ENCODE assay signal across 9 mouse cellular contexts in genomic region chr3:89339416-89339815, GRCm38 (mm10). TPM values are rescaled to one million over a fixed set of nuclear protein-coding genes. Genes with fewer than 3 reads are reported as not detected.
DNase-seq lines count a peak whose midpoint lies in the region; ATAC-seq and TF ChIP-seq lines count a peak whose summit lies in the region.
"Had no signal": no experiment of that assay in that cellular context is flagged by ENCODE, and none has a peak within 500 bp of the region (broad histone marks: within the 10 kb centered on the region; RNA-seq: fewer than 3 reads in every experiment).

No protein-coding gene starts in this region.

- H3K27ac ChIP-seq in CH12.LX (ENCODE audit: insufficient read depth, low read depth), result no peak overlapping the region

- peak; percentile 31; the same call in 1 of the 2 replicates for ATAC-seq in frontal cortex, adult (ENCODE audit: low TSS enrichment)

- peaks cover 5 to 52% of the 10 kb centered on the region in 2 experiments for H3K36me3 ChIP-seq in CH12.LX (replicated peaks in 1 of 2; ENCODE audit: control insufficient read depth in 1 of 2, insufficient read depth in 1 of 2, low read length in 1 of 2)
- no peaks in the 10 kb centered on the region for H3K36me3 ChIP-seq in splenic B cell, adult 2 months (ENCODE audit: control insufficient read depth, insufficient read depth, low read length, poor library complexity, severe bottlenecking)

- peaks cover 9 to 20% of the 10 kb centered on the region in 2 experiments for H3K4me1 ChIP-seq in CH12.LX (ENCODE audit: control insufficient read depth in 1 of 2, insufficient read depth in 2 of 2)

- TF ChIP-seq RAD21 in CH12.LX (IDR thresholded peaks at IDR 0.05; ENCODE audit: low read depth, low read length), result peak; percentile 69

- no peak for DNase-seq in frontal cortex, postnatal 25 days (ENCODE audit: low spot score in 2 of 2)
- peak; percentile 63 for DNase-seq in CH12.LX (ENCODE audit: extremely low read depth)
- peak; percentile 66 to 74 for DNase-seq in cerebellum, postnatal 25 days
- DNase-seq in heart, postnatal 14 days, result peak; percentile 64 to 82
- peak; percentile 80 to 81 for DNase-seq in layer of hippocampus, postnatal 10 days (ENCODE audit: low spot score in 2 of 2)
- peak; percentile 85 for DNase-seq in lung, postnatal 36 days
- DNase-seq in splenic B cell, adult 2 months (ENCODE audit: low read depth, low spot score), result peak; percentile 75

- in situ Hi-C loops in CH12.LX (cut with MboI; ENCODE audit: low pct_ligation_motif_present, low pct_unique_long_range_greater_than_20kb, low sequenced_read_pairs), result loop anchor here (25.0 kb wide), 2 partner anchors 348 to 423 kb away; partner anchors contain the start of genes Chrnb2 and Ube2q1

- TF ChIP-seq POLR2A in CH12.LX (IDR thresholded peaks at IDR 0.05; ENCODE audit: low read depth, low read length), result no peak

- H3K79me2 ChIP-seq in CH12.LX (replicated peaks; ENCODE audit: control insufficient read depth, extremely low read depth, insufficient read depth, poor library complexity, severe bottlenecking), result no peaks in the 10 kb centered on the region

- H3K9me3 ChIP-seq in CH12.LX (replicated peaks; ENCODE audit: low read length), result no peaks in the 10 kb centered on the region

- no peak overlapping the region for H3K9ac ChIP-seq in CH12.LX (ENCODE audit: insufficient read depth, low read depth)

- TF ChIP-seq EP300 in CH12.LX (IDR thresholded peaks at IDR 0.05; ENCODE audit: low read length), result no peak

- no peak overlapping the region for H3K4me2 ChIP-seq in CH12.LX (ENCODE audit: insufficient read depth, low read depth, poor library complexity, severe bottlenecking)

- H3K4me3 ChIP-seq in CH12.LX (replicated peaks in 1 of 3; ENCODE audit: low read depth in 2 of 3, low read length in 2 of 3, poor library complexity in 1 of 3), result no peak overlapping the region
- H3K4me3 ChIP-seq: myocyte had no signal

- H3K27me3 ChIP-seq in CH12.LX (replicated peaks), result peaks cover 19% of the 10 kb centered on the region
- no peaks in the 10 kb centered on the region for H3K27me3 ChIP-seq in splenic B cell, adult 2 months (ENCODE audit: control insufficient read depth, insufficient read depth, low read length, poor library complexity, severe bottlenecking)

- intact Hi-C loops in heart, postnatal 14 days (cut with DNase I), result loop anchor here (5.0 kb wide), 1 partner anchor 148 kb away; no protein-coding TSS in a partner anchor

- dilution Hi-C loops in CH12.LX (cut with MboI; ENCODE audit: extremely low pct_ligation_motif_present, extremely low pct_unique_long_range_greater_than_20kb, low sequenced_read_pairs), result no loop called here

- TF ChIP-seq CTCF in CH12.LX (conservative IDR thresholded peaks at IDR 0.05 in 1 of 2, IDR thresholded peaks at IDR 0.05 in 1 of 2; ENCODE audit: low read depth in 2 of 2, low read length in 2 of 2), result peak; percentile 91 to 100

TF ChIP-seq in CH12.LX, 34 proteins besides CTCF, POLR2A, EP300 and RAD21:
- TF ChIP-seq IRF4 (IDR thresholded peaks at IDR 0.05; ENCODE audit: low read depth, low read length), result peak; percentile 55; the same call in 1 of the 2 replicates
- no peak for TF ChIP-seq KAT2A (IDR thresholded peaks at IDR 0.05; ENCODE audit: insufficient replicate concordance, low read length)
- TF ChIP-seq ZKSCAN1 (IDR thresholded peaks at IDR 0.05; ENCODE audit: borderline replicate concordance, low read depth, low read length), result no peak
- TF ChIP-seq GABPA (IDR thresholded peaks at IDR 0.05; ENCODE audit: insufficient replicate concordance, low read depth, low read length), result no peak
- TF ChIP-seq NRF1 (IDR thresholded peaks at IDR 0.05; ENCODE audit: low read depth, low read length), result no peak
- TF ChIP-seq ZC3H11A (IDR thresholded peaks at IDR 0.05; ENCODE audit: low read depth, low read length), result peak; percentile 23; the same call in 1 of the 2 replicates
- no peak for TF ChIP-seq TBP (conservative IDR thresholded peaks at IDR 0.05; ENCODE audit: low read depth, low read length)
- TF ChIP-seq SIN3A (IDR thresholded peaks at IDR 0.05; ENCODE audit: low read length), result 0 out of 2 replicates have a peak, but pooled peaks have one; percentile 33
- TF ChIP-seq ZNF384 (IDR thresholded peaks at IDR 0.05; ENCODE audit: low read depth, low read length), result no peak
- no peak for TF ChIP-seq ETS1 (conservative IDR thresholded peaks at IDR 0.05; ENCODE audit: low read depth, low read length)
- peak; percentile 81 for TF ChIP-seq SMC3 (IDR thresholded peaks at IDR 0.05; ENCODE audit: low read depth, low read length)
- no peak for TF ChIP-seq MAX (IDR thresholded peaks at IDR 0.05; ENCODE audit: low read length)
- no peak for TF ChIP-seq POLR2AphosphoS2 (IDR thresholded peaks at IDR 0.05; ENCODE audit: low read depth, low read length)
- no peak for TF ChIP-seq BHLHE40 (IDR thresholded peaks at IDR 0.05; ENCODE audit: low read depth, low read length)
- no peak for TF ChIP-seq MAFK (IDR thresholded peaks at IDR 0.05; ENCODE audit: insufficient replicate concordance, low read length)
- TF ChIP-seq MXI1 (IDR thresholded peaks at IDR 0.05; ENCODE audit: low read depth, low read length), result no peak
- TF ChIP-seq ELF1 (IDR thresholded peaks at IDR 0.05; ENCODE audit: low read depth, low read length), result peak; percentile 46; the same call in 1 of the 2 replicates
- no peak for TF ChIP-seq PAX5 (IDR thresholded peaks at IDR 0.05; ENCODE audit: low read length)
- TF ChIP-seq NELFE (IDR thresholded peaks at IDR 0.05; ENCODE audit: low read depth, low read length), result no peak; the same call in 1 of the 2 replicates
- no peak for TF ChIP-seq RCOR1 (conservative IDR thresholded peaks at IDR 0.05; ENCODE audit: low read depth, low read length)

RNA-seq across cellular contexts. Expression of gene Efna4, which starts 1.6 kb away (rescaled TPM):
- 2.6 and 3.1 TPM in 2 replicates for total RNA-seq in CH12.LX (2012; rRNA removed)
- 0.76 and 1.1 TPM in 2 replicates for total RNA-seq in CH12.LX (2014; rRNA removed)
- polyA plus RNA-seq in CH12.LX (2012; ENCODE audit: insufficient read length, low read depth), result 1.00 and 1.1 TPM in 2 replicates
- total RNA-seq in heart, postnatal 14 days (2021), result under 1 TPM; 0.49 to 0.74 TPM
- total RNA-seq in layer of hippocampus, postnatal 10 days (2021), result 1 to 10 TPM; 2.7 to 3.4 TPM

RNA-seq across cellular contexts. Expression of gene Adam15, which starts 10.4 kb away (rescaled TPM):
- 31.3 and 39.1 TPM in 2 replicates for total RNA-seq in CH12.LX (2012; rRNA removed)
- 5.8 and 5.9 TPM in 2 replicates for total RNA-seq in CH12.LX (2014; rRNA removed)
- polyA plus RNA-seq in CH12.LX (2012; ENCODE audit: insufficient read length, low read depth), result 26.2 and 26.5 TPM in 2 replicates
- 10 to 100 TPM; 80.4 to 100.0 TPM for total RNA-seq in heart, postnatal 14 days (2021)
- 100 to 1,000 TPM; 102 to 105 TPM for total RNA-seq in layer of hippocampus, postnatal 10 days (2021)

RNA-seq across cellular contexts. Expression of gene Efna3, which starts 16.7 kb away (rescaled TPM):
- total RNA-seq in CH12.LX (2012; rRNA removed) (0.13 TPM in 1 of 2 replicates, not detected in the other), CH12.LX (2014; rRNA removed) (0.09 TPM in 1 of 2 replicates, not detected in the other)
- 0.19 TPM in 1 of 2 replicates, not detected in the other for polyA plus RNA-seq in CH12.LX (2012; ENCODE audit: insufficient read length, low read depth)
- not detected for total RNA-seq in heart, postnatal 14 days (2021)
- 10 to 100 TPM; 59.9 to 63.1 TPM for total RNA-seq in layer of hippocampus, postnatal 10 days (2021)

RNA-seq across cellular contexts. Expression of gene Dcst2, which starts 22.4 kb away (rescaled TPM):
- total RNA-seq in CH12.LX (2012; rRNA removed) (not detected in 2 replicates), CH12.LX (2014; rRNA removed) (not detected in 2 replicates)
- polyA plus RNA-seq in CH12.LX (2012; ENCODE audit: insufficient read length, low read depth), result 0.10 and 0.14 TPM in 2 replicates
- not detected for total RNA-seq in heart, postnatal 14 days (2021)
- under 1 TPM; 0.51 to 0.71 TPM for total RNA-seq in layer of hippocampus, postnatal 10 days (2021)

RNA-seq across cellular contexts. Expression of gene Dcst1, which starts 25.6 kb away (rescaled TPM):
- total RNA-seq in CH12.LX (2012; rRNA removed), result 0.04 and 0.21 TPM in 2 replicates
- total RNA-seq in CH12.LX (2014; rRNA removed), result not detected in 2 replicates
- polyA plus RNA-seq in CH12.LX (2012; ENCODE audit: insufficient read length, low read depth), result 0.10 and 0.53 TPM in 2 replicates
- under 1 TPM; 0.22 to 0.48 TPM for total RNA-seq in heart, postnatal 14 days (2021)
- total RNA-seq in layer of hippocampus, postnatal 10 days (2021), result under 1 TPM in 1 of 2 experiments, not detected in 1; 0.59 TPM

Comparison
In these comparisons a context has a peak if more than half of its experiments do, and no peak if none do; other contexts are left out.
1. DNase-seq: peak in CH12.LX (single experiment), cerebellum, postnatal 25 days (2 of 2), heart, postnatal 14 days (2 of 2), layer of hippocampus, postnatal 10 days (2 of 2), lung, postnatal 36 days (single experiment) and splenic B cell, adult 2 months (single experiment); none in frontal cortex, postnatal 25 days (0 of 2).
2. RNA of gene Efna3, which starts 16.7 kb away (total RNA-seq): 59.9 to 63.1 TPM in layer of hippocampus, postnatal 10 days; 0.09 to 0.13 TPM in CH12.LX and not detected in heart, postnatal 14 days; every median in the first group is over 10 times any median in the second.